Mouse (Mus musculus): ENCODE data around the gene Wipf1. TPM values are rescaled to one million over a fixed set of nuclear protein-coding genes. Genes with fewer than 3 reads are reported as not detected.

The Wipf1 gene
- polyA plus RNA-seq, 1 experiment from 2014 or later, result 5.7 TPM

DNA sequence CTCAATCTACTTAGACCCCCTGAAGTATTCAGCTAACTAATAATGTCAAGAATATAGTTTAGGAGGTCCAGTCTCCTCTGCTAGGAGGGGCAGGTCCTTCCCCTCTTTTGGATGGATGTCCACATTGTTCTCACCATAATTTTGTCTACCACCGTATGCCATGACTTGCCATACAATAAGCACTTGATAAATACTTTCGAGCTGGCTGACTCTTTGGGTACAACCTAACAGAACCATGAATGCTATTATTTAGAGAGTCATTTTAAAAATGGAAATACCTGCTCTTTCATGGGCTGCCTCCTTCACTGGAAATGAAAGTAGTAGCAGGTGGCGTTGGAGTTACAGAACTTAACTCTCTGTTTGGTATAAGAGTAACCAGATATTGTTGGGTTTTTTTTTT, 139.6 kb downstream of the Wipf1 start:
- H3K9ac ChIP-seq, result no peak overlapping the region
- H3K9me3 ChIP-seq (replicated peaks), result no peaks in the 10 kb centered on the region
- no peaks in the 10 kb centered on the region for H3K36me3 ChIP-seq
- no peak for ATAC-seq
- H3K4me1 ChIP-seq, result peaks cover 15% of the 10 kb centered on the region
- no peak overlapping the region for H3K4me2 ChIP-seq
- H3K27ac ChIP-seq, result no peak overlapping the region
- H3K27me3 ChIP-seq (replicated peaks), result peaks cover 20% of the 10 kb centered on the region; the same call in 1 of the 2 replicates
- WGBS (ENCODE audit: insufficient replicate concordance), result 72% methylated on average over 3 of the region's 3 CpGs
- H3K4me3 ChIP-seq, result no peak overlapping the region

DNA sequence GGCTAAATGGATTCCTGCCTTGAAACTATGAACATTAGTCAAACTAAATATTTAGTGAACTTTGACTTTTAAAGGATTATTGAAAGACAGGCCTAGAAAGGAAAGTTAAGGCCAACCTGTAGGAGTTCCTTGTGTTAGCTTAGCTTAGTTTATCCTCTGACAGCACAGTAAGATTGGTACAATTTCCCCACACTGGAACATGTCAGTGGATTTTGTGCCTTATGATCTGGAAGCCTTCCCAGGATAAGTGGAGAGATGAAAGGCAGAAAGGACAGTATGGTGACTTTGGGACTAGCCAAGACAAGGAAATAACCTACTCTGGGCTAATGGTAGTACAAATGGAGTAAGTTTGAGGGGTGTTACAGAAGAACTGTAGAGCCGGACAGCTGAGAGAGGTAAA, 141.7 kb downstream of the Wipf1 start:
- Histone ChIP-seq H3K4me2 (no peak overlapping the region), H3K9me3 (replicated peaks) (no peaks in the 10 kb centered on the region), H3K36me3 (no peaks in the 10 kb centered on the region), H3K4me3 (no peak overlapping the region), H3K9ac (no peak overlapping the region), H3K27ac (no peak overlapping the region), H3K4me1 (peaks cover 28% of the 10 kb centered on the region), H3K27me3 (replicated peaks) (0 out of 2 replicates have a peak, but pooled peaks cover 7% of the 10 kb centered on the region)
- WGBS (ENCODE audit: insufficient replicate concordance), result 68% methylated on average over 1 of the region's 1 CpGs
- ATAC-seq, result no peak

DNA sequence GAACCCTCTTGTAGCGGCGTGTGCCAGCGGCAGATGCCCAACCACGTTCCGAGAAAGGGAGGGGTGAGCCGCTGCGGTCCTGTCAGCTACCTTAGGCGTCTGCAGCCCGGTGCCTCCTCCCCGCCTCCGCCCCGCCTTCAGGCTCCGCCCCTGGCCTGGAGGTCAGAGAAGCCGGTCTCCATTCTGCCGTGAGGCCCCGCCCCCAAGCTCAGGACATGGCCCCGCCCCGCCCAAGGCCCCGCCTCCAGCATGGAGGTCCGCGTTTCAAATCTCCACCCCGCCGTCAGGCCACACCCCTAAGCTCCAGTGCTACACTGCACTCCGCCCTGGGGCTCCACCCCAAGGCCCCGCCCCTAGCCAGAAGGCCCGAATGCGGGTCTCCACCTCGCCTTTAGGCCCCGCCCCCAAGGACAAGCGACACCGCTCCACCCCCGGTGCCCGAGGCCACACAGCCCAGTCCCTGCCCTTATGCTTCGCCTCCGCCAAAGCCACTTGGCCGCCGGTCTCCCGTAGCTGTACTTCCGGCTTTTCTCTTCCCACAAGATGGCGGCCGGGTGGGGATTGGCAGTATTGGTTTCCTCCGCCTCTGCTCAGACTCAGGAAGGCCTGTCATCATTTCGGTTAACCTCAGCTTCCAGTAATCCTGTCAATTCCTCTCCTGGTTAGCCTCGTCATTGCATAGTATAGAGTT, 143.0 kb downstream of the Wipf1 start, which contains the start of gene Gpr155:
Gene Gpr155, minus strand, starts transcription at position 217 of the 691 bp plus-strand sequence.
- H3K9me3 ChIP-seq (replicated peaks), result no peaks in the 10 kb centered on the region
- H3K9ac ChIP-seq, result peak within 1 kb of the TSS; percentile 84
- peaks cover 28% of the 10 kb centered on the region for H3K4me1 ChIP-seq
- peak within 1 kb of the TSS; percentile 99 for H3K4me2 ChIP-seq
- ATAC-seq, result peak; percentile 97
- H3K36me3 ChIP-seq, result peaks cover 9% of the 10 kb centered on the region
- WGBS (ENCODE audit: insufficient replicate concordance), result under 1% methylated on average over 44 of the region's 44 CpGs
- 0 out of 2 replicates have a peak, but pooled peaks cover 6% of the 10 kb centered on the region for H3K27me3 ChIP-seq (replicated peaks)
- peak within 1 kb of the TSS; percentile 81 for H3K4me3 ChIP-seq
- H3K27ac ChIP-seq, result peak within 1 kb of the TSS; percentile 87

DNA sequence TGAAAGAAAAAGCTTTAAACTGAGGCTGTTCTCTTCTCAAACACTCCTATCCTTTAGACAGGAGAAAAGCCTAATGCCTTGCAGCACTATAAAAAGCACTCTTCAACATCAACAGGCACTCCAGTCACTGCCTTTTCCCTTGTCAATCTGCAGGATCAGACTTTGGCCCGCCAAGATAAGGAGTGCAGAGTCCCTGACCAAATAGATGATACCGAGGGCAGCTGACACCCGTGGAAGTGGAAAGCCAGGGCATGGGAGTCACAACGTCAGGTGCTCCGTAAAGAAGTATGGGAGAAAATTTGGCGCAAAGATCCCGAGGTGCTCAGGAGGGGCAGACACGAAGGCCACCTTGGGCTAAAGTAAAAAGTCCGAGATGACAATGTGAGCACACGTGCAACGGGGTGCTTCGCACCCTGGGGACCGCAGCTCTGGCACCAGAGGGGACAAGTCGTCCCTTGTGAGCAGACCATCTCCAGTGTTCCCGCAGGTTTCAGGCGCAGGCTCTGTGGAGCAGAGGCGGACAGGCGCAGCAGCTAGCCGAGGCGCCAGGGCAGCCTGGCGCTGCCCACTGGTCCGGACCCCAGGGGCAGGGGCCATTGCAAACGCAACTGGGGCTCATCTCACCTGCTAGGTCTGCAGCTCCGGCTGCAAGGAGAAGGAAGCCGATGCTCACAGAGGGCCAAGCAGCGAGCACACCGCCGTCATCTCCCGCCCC, 143.7 kb downstream of the Wipf1 start:
- Histone ChIP-seq H3K27me3 (replicated peaks) (0 out of 2 replicates have a peak, but pooled peaks cover 3% of the 10 kb centered on the region), H3K9me3 (replicated peaks) (no peaks in the 10 kb centered on the region), H3K9ac (peak overlapping the region; percentile 84), H3K36me3 (peaks cover 11% of the 10 kb centered on the region), H3K4me2 (peak overlapping the region; percentile 99), H3K4me1 (peaks cover 28% of the 10 kb centered on the region), H3K27ac (peak overlapping the region; percentile 86), H3K4me3 (peak overlapping the region; percentile 81)
- ATAC-seq, result 0 out of 2 replicates have a peak, but pooled peaks have one; percentile 0
- under 1% methylated on average over 29 of the region's 29 CpGs for WGBS (ENCODE audit: insufficient replicate concordance)

DNA sequence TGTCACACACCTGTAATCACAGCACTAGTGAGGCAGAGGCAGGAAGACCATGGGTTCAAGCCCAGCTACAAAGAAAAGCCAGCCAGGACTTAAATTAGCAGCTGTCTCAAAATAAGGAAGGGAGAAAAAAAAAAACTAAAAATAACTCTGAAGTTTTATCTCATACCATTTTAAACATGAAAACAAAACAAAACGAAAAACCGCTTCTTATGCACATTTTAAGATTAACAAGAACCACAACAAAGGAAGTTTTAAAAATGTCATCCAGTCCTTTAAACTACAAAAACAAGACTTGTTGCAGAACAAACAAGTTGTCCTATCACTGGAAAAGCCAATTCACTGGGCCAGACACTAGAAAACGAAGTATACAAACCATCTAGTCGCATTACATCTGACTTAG, 144.4 kb downstream of the Wipf1 start:
- Histone ChIP-seq H3K4me2 (peak overlapping the region; percentile 99), H3K4me3 (peak overlapping the region; percentile 81), H3K9me3 (replicated peaks) (no peaks in the 10 kb centered on the region), H3K9ac (peak overlapping the region; percentile 84), H3K4me1 (peaks cover 28% of the 10 kb centered on the region), H3K36me3 (peaks cover 14% of the 10 kb centered on the region), H3K27ac (peak overlapping the region; percentile 86), H3K27me3 (replicated peaks) (0 out of 2 replicates have a peak, but pooled peaks cover 3% of the 10 kb centered on the region)
- WGBS (ENCODE audit: insufficient replicate concordance), result 69% methylated on average over 4 of the region's 4 CpGs
- ATAC-seq, result no peak

DNA sequence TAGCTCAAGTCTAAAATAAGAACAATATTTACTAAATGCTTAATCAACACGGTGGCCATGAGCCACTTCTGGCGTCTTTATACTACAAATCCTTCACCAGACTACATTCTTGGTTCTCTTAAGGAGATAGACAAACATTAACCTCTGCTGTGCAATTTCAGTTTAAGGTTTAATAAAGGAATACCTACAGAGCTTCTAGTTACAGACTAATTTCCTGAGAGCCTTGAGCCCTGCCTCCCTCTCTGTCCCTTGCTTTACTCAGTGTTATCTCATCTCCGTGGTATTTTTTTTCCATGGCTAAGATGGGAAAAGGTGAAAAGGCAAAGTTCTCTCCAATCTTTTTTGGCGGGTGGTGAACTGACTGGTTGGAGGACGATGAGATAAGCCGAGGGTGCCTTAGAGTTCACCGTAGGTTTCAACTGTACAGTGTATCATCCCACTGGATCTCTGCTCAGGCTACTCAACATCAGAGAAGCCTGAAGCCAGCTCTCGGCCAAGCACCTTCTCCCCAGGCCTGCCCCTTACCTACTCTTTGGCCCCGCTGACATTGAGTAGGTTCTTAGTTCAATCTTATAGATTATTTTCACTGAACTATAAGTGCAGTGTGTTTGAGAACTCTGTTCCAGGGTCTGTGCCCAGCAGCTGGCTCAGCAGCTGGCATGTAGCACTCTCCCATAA, 149.1 kb downstream of the Wipf1 start:
- Histone ChIP-seq H3K27ac (no peak overlapping the region), H3K4me2 (no peak overlapping the region), H3K4me3 (no peak overlapping the region), H3K9ac (no peak overlapping the region), H3K27me3 (replicated peaks) (no peaks in the 10 kb centered on the region; the same call in 1 of the 2 replicates), H3K4me1 (peaks cover 18% of the 10 kb centered on the region), H3K36me3 (peaks cover 21% of the 10 kb centered on the region), H3K9me3 (replicated peaks) (no peaks in the 10 kb centered on the region)
- 63% methylated on average over 9 of the region's 9 CpGs for WGBS (ENCODE audit: insufficient replicate concordance)
- no peak for ATAC-seq

DNA sequence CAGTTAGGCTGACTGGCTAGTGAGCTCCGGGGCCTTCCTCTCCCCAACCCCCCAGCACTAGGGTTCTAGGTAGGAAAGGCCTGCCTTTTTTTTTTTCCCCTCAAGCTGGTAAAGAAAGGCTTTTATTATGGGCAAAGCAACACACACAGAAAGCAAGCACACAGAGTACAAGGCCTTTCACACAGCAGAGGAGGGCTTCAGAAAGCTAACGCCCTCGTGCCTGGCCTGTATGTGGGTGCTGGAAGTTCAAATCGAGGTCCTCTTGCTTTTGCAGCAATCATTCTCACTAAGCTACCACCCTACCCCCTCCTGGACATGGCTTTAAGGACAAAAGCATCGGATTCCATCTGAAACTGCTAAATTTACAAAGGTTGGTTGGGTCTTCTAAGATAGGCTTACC, 149.9 kb downstream of the Wipf1 start:
- no peak overlapping the region for H3K27ac ChIP-seq
- H3K4me3 ChIP-seq, result no peak overlapping the region
- no peak for ATAC-seq
- H3K36me3 ChIP-seq, result peaks cover 21% of the 10 kb centered on the region
- peaks cover 10% of the 10 kb centered on the region for H3K4me1 ChIP-seq
- WGBS (ENCODE audit: insufficient replicate concordance), result 78% methylated on average over 5 of the region's 5 CpGs
- no peak overlapping the region for H3K9ac ChIP-seq
- H3K27me3 ChIP-seq (replicated peaks), result no peaks in the 10 kb centered on the region; the same call in 1 of the 2 replicates
- no peak overlapping the region for H3K4me2 ChIP-seq
- H3K9me3 ChIP-seq (replicated peaks), result no peaks in the 10 kb centered on the region

Other genes with a start within 250 kb of the Wipf1 start
- gene Scrn3, start 217.1 kb downstream of the Wipf1 start, polyA plus RNA-seq (2016; fragmentation: Nextera tagmentation; extraction: Ambion mirVana), result 27.1 and 28.3 TPM in 2 replicates
- 17.4 and 19.1 TPM in 2 replicates for gene Cir1, start 217.0 kb downstream of the Wipf1 start, polyA plus RNA-seq (2016; fragmentation: Nextera tagmentation; extraction: Ambion mirVana)
- 8.7 and 9.2 TPM in 2 replicates for gene Gpr155, start 143.2 kb downstream of the Wipf1 start, polyA plus RNA-seq (2016; fragmentation: Nextera tagmentation; extraction: Ambion mirVana)
- gene Chrna1, start 50.6 kb upstream of the Wipf1 start, polyA plus RNA-seq (2016; fragmentation: Nextera tagmentation; extraction: Ambion mirVana), result 0.29 and 0.50 TPM in 2 replicates
- 1.6 and 1.9 TPM in 2 replicates for gene Chn1, start 245.6 kb upstream of the Wipf1 start, polyA plus RNA-seq (2016; fragmentation: Nextera tagmentation; extraction: Ambion mirVana)